Mouse (Mus musculus): Measurements from ENCODE around the gene Spaca6. TPM values are rescaled to one million over a fixed set of nuclear protein-coding genes. Genes with fewer than 3 reads are reported as not detected.
A peak's percentile ranks its signal among the peaks of the same experiment; 100 is the strongest.

Spaca6 gene
- polyA plus RNA-seq, 1 experiment from 2014 or later, result 38.9 TPM

- WGBS, result 79% methylated on average over 3 of the region's 3 CpGs
- H3K36me3 ChIP-seq (ENCODE audit: insufficient read depth), result peaks cover 12% of the 10 kb centered on the region; the same call in 1 of the 2 replicates
- no peak overlapping the region for H3K27ac ChIP-seq (ENCODE audit: low read depth)
- no peak overlapping the region for H3K9ac ChIP-seq
- no peak for TF ChIP-seq CTCF (IDR thresholded peaks at IDR 0.05; ENCODE audit: low read depth)
- DNase-seq (no peak), ATAC-seq (ENCODE audit: insufficient read depth) (no peak)
- H3K27me3 ChIP-seq (ENCODE audit: insufficient read depth, low read length), result no peaks in the 10 kb centered on the region
- H3K4me3 ChIP-seq (ENCODE audit: low read depth, low read length), result no peak overlapping the region
- H3K9me3 ChIP-seq (ENCODE audit: low read depth, low read length), result no peaks in the 10 kb centered on the region
- H3K4me2 ChIP-seq, result no peak overlapping the region
- no peaks in the 10 kb centered on the region for H3K4me1 ChIP-seq (ENCODE audit: insufficient read depth)
Observed at GRCm38 (mm10) chr17:17860110-17860509, 33.2 kb downstream of the Spaca6 start.

- WGBS, result 53% methylated on average over 1 of the region's 1 CpGs
- no peak for DNase-seq
Observed at GRCm38 (mm10) chr17:17862360-17862759, 35.4 kb downstream of the Spaca6 start.

GRCm38 (mm10) chr17:17865168-17865567 is 38.2 kb downstream of the Spaca6 start:
- no peak for TF ChIP-seq CTCF (IDR thresholded peaks at IDR 0.05; ENCODE audit: low read depth)
- peaks cover 21% of the 10 kb centered on the region; the same call in 1 of the 2 replicates for H3K36me3 ChIP-seq (ENCODE audit: insufficient read depth)
- no peak overlapping the region for H3K4me3 ChIP-seq (ENCODE audit: low read depth, low read length)
- DNase-seq, result no peak
- no peaks in the 10 kb centered on the region for H3K4me1 ChIP-seq (ENCODE audit: insufficient read depth)
- H3K9me3 ChIP-seq (ENCODE audit: low read depth, low read length), result no peaks in the 10 kb centered on the region
- no peak overlapping the region for H3K9ac ChIP-seq
- 51% methylated on average over 2 of the region's 2 CpGs for WGBS
- no peaks in the 10 kb centered on the region for H3K27me3 ChIP-seq (ENCODE audit: insufficient read depth, low read length)
- no peak overlapping the region for H3K27ac ChIP-seq (ENCODE audit: low read depth)
- no peak for ATAC-seq (ENCODE audit: insufficient read depth)
- H3K4me2 ChIP-seq, result no peak overlapping the region

More at GRCm38 (mm10) chr17:17862360-17862759, 35.4 kb downstream of the Spaca6 start:
- Histone ChIP-seq H3K4me3 (ENCODE audit: low read depth, low read length) (no peak overlapping the region), H3K9ac (no peak overlapping the region), H3K36me3 (ENCODE audit: insufficient read depth) (peaks cover 21% of the 10 kb centered on the region; the same call in 1 of the 2 replicates), H3K9me3 (ENCODE audit: low read depth, low read length) (no peaks in the 10 kb centered on the region), H3K27me3 (ENCODE audit: insufficient read depth, low read length) (no peaks in the 10 kb centered on the region), H3K4me2 (no peak overlapping the region), H3K4me1 (ENCODE audit: insufficient read depth) (no peaks in the 10 kb centered on the region), H3K27ac (ENCODE audit: low read depth) (no peak overlapping the region)
- ATAC-seq (ENCODE audit: insufficient read depth), result no peak
- TF ChIP-seq CTCF (IDR thresholded peaks at IDR 0.05; ENCODE audit: low read depth), result no peak

- no peak overlapping the region for H3K4me2 ChIP-seq
- H3K36me3 ChIP-seq (ENCODE audit: insufficient read depth), result peaks cover 21% of the 10 kb centered on the region; the same call in 1 of the 2 replicates
- no peaks in the 10 kb centered on the region for H3K4me1 ChIP-seq (ENCODE audit: insufficient read depth)
- H3K9me3 ChIP-seq (ENCODE audit: low read depth, low read length), result no peaks in the 10 kb centered on the region
- H3K27me3 ChIP-seq (ENCODE audit: insufficient read depth, low read length), result no peaks in the 10 kb centered on the region
- ATAC-seq (ENCODE audit: insufficient read depth) (no peak), DNase-seq (peak; percentile 24)
- no peak overlapping the region for H3K9ac ChIP-seq
- H3K27ac ChIP-seq (ENCODE audit: low read depth), result no peak overlapping the region
- H3K4me3 ChIP-seq (ENCODE audit: low read depth, low read length), result no peak overlapping the region
- TF ChIP-seq CTCF (IDR thresholded peaks at IDR 0.05; ENCODE audit: low read depth), result no peak
- WGBS, result 83% methylated on average over 11 of the region's 11 CpGs
Observed at GRCm38 (mm10) chr17:17866801-17867469, 40.0 kb downstream of the Spaca6 start.

GRCm38 (mm10) chr17:17870892-17871550 is 44.1 kb downstream of the Spaca6 start:
- H3K4me1 ChIP-seq (ENCODE audit: insufficient read depth), result no peaks in the 10 kb centered on the region
- no peak for TF ChIP-seq CTCF (IDR thresholded peaks at IDR 0.05; ENCODE audit: low read depth)
- peaks cover 5% of the 10 kb centered on the region; the same call in 1 of the 2 replicates for H3K9me3 ChIP-seq (ENCODE audit: low read depth, low read length)
- DNase-seq (no peak), ATAC-seq (ENCODE audit: insufficient read depth) (no peak)
- 70% methylated on average over 2 of the region's 2 CpGs for WGBS
- H3K4me2 ChIP-seq, result no peak overlapping the region
- no peak overlapping the region for H3K4me3 ChIP-seq (ENCODE audit: low read depth, low read length)
- H3K27me3 ChIP-seq (ENCODE audit: insufficient read depth, low read length), result no peaks in the 10 kb centered on the region
- H3K9ac ChIP-seq, result no peak overlapping the region
- H3K36me3 ChIP-seq (ENCODE audit: insufficient read depth), result peaks cover 3% of the 10 kb centered on the region; the same call in 1 of the 2 replicates
- no peak overlapping the region for H3K27ac ChIP-seq (ENCODE audit: low read depth)

- no peaks in the 10 kb centered on the region for H3K27me3 ChIP-seq (ENCODE audit: insufficient read depth, low read length)
- H3K4me1 ChIP-seq (ENCODE audit: insufficient read depth), result no peaks in the 10 kb centered on the region
- ATAC-seq (ENCODE audit: insufficient read depth) (no peak), DNase-seq (no peak)
- TF ChIP-seq CTCF (IDR thresholded peaks at IDR 0.05; ENCODE audit: low read depth), result no peak
- no peak overlapping the region for H3K27ac ChIP-seq (ENCODE audit: low read depth)
- H3K36me3 ChIP-seq (ENCODE audit: insufficient read depth), result no peaks in the 10 kb centered on the region
- peaks cover 5% of the 10 kb centered on the region; the same call in 1 of the 2 replicates for H3K9me3 ChIP-seq (ENCODE audit: low read depth, low read length)
- H3K4me3 ChIP-seq (ENCODE audit: low read depth, low read length), result no peak overlapping the region
- H3K4me2 ChIP-seq, result no peak overlapping the region
- WGBS, result 82% methylated on average over 2 of the region's 2 CpGs
- no peak overlapping the region for H3K9ac ChIP-seq
Observed at GRCm38 (mm10) chr17:17871697-17872096, 44.7 kb downstream of the Spaca6 start.

- WGBS, result 77% methylated on average over 1 of the region's 1 CpGs
Observed at GRCm38 (mm10) chr17:17879347-17879746, 52.4 kb downstream of the Spaca6 start.

More at GRCm38 (mm10) chr17:17879347-17879746, 52.4 kb downstream of the Spaca6 start:
- Histone ChIP-seq H3K36me3 (ENCODE audit: insufficient read depth) (no peaks in the 10 kb centered on the region), H3K4me3 (ENCODE audit: low read depth, low read length) (no peak overlapping the region), H3K9me3 (ENCODE audit: low read depth, low read length) (no peaks in the 10 kb centered on the region), H3K9ac (no peak overlapping the region), H3K4me1 (ENCODE audit: insufficient read depth) (no peaks in the 10 kb centered on the region), H3K4me2 (no peak overlapping the region), H3K27me3 (ENCODE audit: insufficient read depth, low read length) (no peaks in the 10 kb centered on the region), H3K27ac (ENCODE audit: low read depth) (no peak overlapping the region)
- DNase-seq (no peak), ATAC-seq (ENCODE audit: insufficient read depth) (no peak)
- no peak for TF ChIP-seq CTCF (IDR thresholded peaks at IDR 0.05; ENCODE audit: low read depth)
